Mouse (Mus musculus) lung, postnatal 0 days (tissue): Measurements from ENCODE around the gene Ap4m1.

ENCODE experiments used
- CTCF ChIP-seq: IDR thresholded peaks from 2 replicates; pipeline ENCODE4 v1.5.1; 2016; ENCODE audit warnings: antibody characterized with exemption, mild to moderate bottlenecking
- EP300 ChIP-seq: IDR thresholded peaks from 2 replicates; pipeline ENCODE4 v1.6.1; 2016; ENCODE audit warnings: antibody characterized with exemption, mild to moderate bottlenecking, control low read depth

- TF ChIP-seq CTCF, result no peak
- no peak for TF ChIP-seq EP300
Measured at GRCm38 (mm10) chr5:138202086-138202485, 30.3 kb downstream of the Ap4m1 start.
